ENCODE assay signal across 1 mouse cellular context in the genomic region with DNA sequence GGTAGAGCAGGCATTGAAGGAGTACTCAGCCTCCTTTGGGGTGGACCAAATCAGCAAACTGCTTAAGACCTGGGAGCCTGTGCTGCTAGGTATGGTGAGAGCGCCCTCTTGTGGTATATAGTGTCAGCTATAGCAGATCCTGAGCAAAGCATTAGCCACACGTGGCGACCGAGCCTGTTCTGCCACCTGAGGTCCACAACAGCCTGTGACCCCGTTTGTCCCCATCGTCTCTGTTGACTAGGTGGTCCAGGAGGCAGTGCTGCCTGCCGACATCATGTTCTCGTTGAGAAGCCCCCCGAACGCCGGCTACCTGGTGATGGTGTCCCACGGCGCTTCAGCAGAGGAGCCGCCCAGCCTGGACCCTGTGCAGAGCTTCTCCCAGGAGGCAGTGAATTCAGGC.
A peak's percentile ranks its signal among the peaks of the same experiment; 100 is the strongest.
TF ChIP-seq lines count a peak whose summit lies in the region.

No protein-coding gene starts in this region.

TF ChIP-seq in CH12.LX, 34 proteins besides CTCF, POLR2A, EP300 and RAD21:
- TF ChIP-seq ETS1 (conservative IDR thresholded peaks at IDR 0.05; ENCODE audit: low read depth, low read length) (no peak), SMC3 (IDR thresholded peaks at IDR 0.05; ENCODE audit: low read depth, low read length) (peak; percentile 66), ZC3H11A (IDR thresholded peaks at IDR 0.05; ENCODE audit: low read depth, low read length) (no peak), E2F4 (IDR thresholded peaks at IDR 0.05; ENCODE audit: insufficient replicate concordance, low read depth, low read length) (no peak), NRF1 (IDR thresholded peaks at IDR 0.05; ENCODE audit: low read depth, low read length) (no peak), BHLHE40 (IDR thresholded peaks at IDR 0.05; ENCODE audit: low read depth, low read length) (0 out of 2 replicates have a peak, but pooled peaks have one; percentile 39), USF2 (conservative IDR thresholded peaks at IDR 0.05; ENCODE audit: low read depth, low read length) (no peak; the same call in 1 of the 2 replicates), MAX (IDR thresholded peaks at IDR 0.05; ENCODE audit: low read length) (peak; percentile 86), ELF1 (IDR thresholded peaks at IDR 0.05; ENCODE audit: low read depth, low read length) (no peak), TCF12 (IDR thresholded peaks at IDR 0.05; ENCODE audit: low read depth, low read length) (no peak), GABPA (IDR thresholded peaks at IDR 0.05; ENCODE audit: insufficient replicate concordance, low read depth, low read length) (no peak), CHD1 (IDR thresholded peaks at IDR 0.05; ENCODE audit: low read depth, low read length) (no peak), HCFC1 (IDR thresholded peaks at IDR 0.05; ENCODE audit: low read depth, low read length) (no peak), RCOR1 (conservative IDR thresholded peaks at IDR 0.05; ENCODE audit: low read depth, low read length) (no peak), KAT2A (IDR thresholded peaks at IDR 0.05; ENCODE audit: insufficient replicate concordance, low read length) (no peak), MAZ (IDR thresholded peaks at IDR 0.05; ENCODE audit: low read depth, low read length) (no peak), NELFE (IDR thresholded peaks at IDR 0.05; ENCODE audit: low read depth, low read length) (no peak), MXI1 (IDR thresholded peaks at IDR 0.05; ENCODE audit: low read depth, low read length) (peak; percentile 91), MAFK (IDR thresholded peaks at IDR 0.05; ENCODE audit: insufficient replicate concordance, low read length) (no peak), TBP (conservative IDR thresholded peaks at IDR 0.05; ENCODE audit: low read depth, low read length) (no peak), SIN3A (IDR thresholded peaks at IDR 0.05; ENCODE audit: low read length) (peak; percentile 58; the same call in 1 of the 2 replicates), ZMIZ1 (IDR thresholded peaks at IDR 0.05; ENCODE audit: low read depth, low read length) (no peak), USF1 (IDR thresholded peaks at IDR 0.05; ENCODE audit: low read depth, low read length) (no peak), UBTF (IDR thresholded peaks at IDR 0.05; ENCODE audit: low read depth, low read length) (no peak), POLR2AphosphoS2 (IDR thresholded peaks at IDR 0.05; ENCODE audit: low read depth, low read length) (no peak), MYC (IDR thresholded peaks at IDR 0.05; ENCODE audit: low read depth, low read length) (peak; percentile 96), MEF2A (IDR thresholded peaks at IDR 0.05; ENCODE audit: borderline replicate concordance, low read depth, low read length) (no peak)
